Mouse (Mus musculus) liver, embryonic 14.5 days (tissue): ENCODE measurements around the gene Plekhs1. TPM values are rescaled to one million over a fixed set of nuclear protein-coding genes. Genes with fewer than 3 reads are reported as not detected.

Experiments
- ATAC-seq: fragments of 200-750 bp; cut with Nextera tagmentation; 2 replicates; pipeline ENCODE4 v1.8.0; 2017; ENCODE audit warnings: moderate number of reproducible peaks, mild to moderate bottlenecking, moderate library complexity; ENCODE audit not compliant: insufficient read depth
- DNase-seq, 3 experiments: peaks; one replicate each; pipeline ENCODE4 v3.0.0-alpha.2; 2012 to 2013; ENCODE audit warnings: low read depth in 3 of 3, low spot score in 3 of 3
- H3K27ac ChIP-seq: fragments of 300-500 bp; sonication (generic); 2 replicates; pipeline ENCODE4 v1.5.1; 2014; ENCODE audit warnings: moderate library complexity, mild to moderate bottlenecking, control low read depth, inconsistent platforms
- H3K27me3 ChIP-seq: fragments of 300-500 bp; sonication (generic); 2 replicates; pipeline ENCODE4 v1.6.1; 2014; ENCODE audit warnings: mild to moderate bottlenecking, low read length, moderate library complexity; ENCODE audit not compliant: control insufficient read depth, insufficient read depth
- H3K36me3 ChIP-seq: fragments of 300-500 bp; sonication (generic); replicated peaks from 2 replicates; pipeline ENCODE4 v1.6.1; 2014; ENCODE audit warnings: low read depth; ENCODE audit not compliant: control insufficient read depth, insufficient read depth
- H3K4me1 ChIP-seq, 2 experiments: fragments of 200-500 bp in 1 of 2; fragments of 300-500 bp in 1 of 2; sonication (generic) in 1 of 2; replicated peaks; 2 replicates each; pipeline ENCODE4 v1.6.1; 2012 to 2014; ENCODE audit warnings: antibody characterized with exemption in 1 of 2, inconsistent platforms in 1 of 2, low read length in 1 of 2; ENCODE audit not compliant: control insufficient read depth in 2 of 2, insufficient read depth in 2 of 2
- H3K4me2 ChIP-seq: fragments of 300-500 bp; sonication (generic); 2 replicates; pipeline ENCODE4 v1.6.1; 2014; ENCODE audit warnings: low read depth, mild to moderate bottlenecking, control low read depth, moderate library complexity
- H3K4me3 ChIP-seq, 2 experiments: fragments of 200-500 bp in 1 of 2; fragments of 300-500 bp in 1 of 2; sonication (generic) in 1 of 2; 2 replicates each; pipeline ENCODE4 v1.5.1; 2012 to 2014; ENCODE audit warnings: low read depth in 2 of 2, low read length in 2 of 2, mild to moderate bottlenecking in 2 of 2, control low read depth in 1 of 2, inconsistent platforms in 1 of 2, moderate library complexity in 1 of 2; ENCODE audit not compliant: insufficient read depth in 1 of 2
- H3K9ac ChIP-seq: fragments of 300-500 bp; sonication (generic); replicated peaks from 2 replicates; pipeline ENCODE4 v1.6.1; 2014; ENCODE audit warnings: mild to moderate bottlenecking, control low read depth, moderate library complexity
- H3K9me3 ChIP-seq: fragments of 300-500 bp; sonication (generic); 2 replicates; pipeline ENCODE4 v1.6.1; 2016; ENCODE audit warnings: low read length, mixed read lengths; ENCODE audit not compliant: control insufficient read depth
- CTCF ChIP-seq: IDR thresholded peaks from 2 replicates; pipeline ENCODE4 v1.5.1; 2016; ENCODE audit warnings: antibody characterized with exemption, low read depth, control low read depth
- EP300 ChIP-seq: IDR thresholded peaks from 2 replicates; pipeline ENCODE4 v1.6.1; 2016; ENCODE audit warnings: antibody characterized with exemption, low read depth
- WGBS: fragments of 180-500 bp; shearing (Covaris S2); extraction: QIAGEN DNeasy Blood & Tissue Kit; methylation state at CpG from one replicate; pipeline ENCODE4 v1.1.7; 2014; ENCODE audit not compliant: insufficient replicate concordance; 5-methylcytosine and 5-hydroxymethylcytosine counted together
- polyA plus RNA-seq, 2 experiments: library from polyadenylated mRNA; depleted of rRNA in 1 of 2; stranded (reverse) in 1 of 2; unstranded in 1 of 2; fragments of >200 nt; fragmentation: Nextera tagmentation in 1 of 2; extraction: Ambion mirVana in 1 of 2; gene quantifications; 2 replicates each; pipeline versions ENCODE4 v1.2.1 to v1.2.3; 2012 to 2014

Plekhs1 gene
- polyA plus RNA-seq, 2 experiments: 0.08 TPM; not detected in 1

GRCm38 (mm10) chr19:56476546-56476945, 15.1 kb downstream of the Plekhs1 start:
- H3K4me1 ChIP-seq: peaks cover 0 to 10% of the 10 kb centered on the region in 2 experiments; a peak in 3 of 4 replicates
- H3K36me3 ChIP-seq: no peaks in the 10 kb centered on the region
- H3K4me2 ChIP-seq: no peak overlapping the region
- H3K9ac ChIP-seq: no peak overlapping the region
- WGBS: 57% methylated on average over 2 of the region's 2 CpGs
- no peaks in the 10 kb centered on the region for H3K9me3 ChIP-seq
- no peak overlapping the region for H3K4me3 ChIP-seq
- no peak overlapping the region for H3K27ac ChIP-seq
- DNase-seq: no peak
- no peaks in the 10 kb centered on the region for H3K27me3 ChIP-seq
- TF ChIP-seq CTCF (no peak), EP300 (no peak)
- no peak for ATAC-seq

- ATAC-seq: no peak
- no peak for TF ChIP-seq EP300
- TF ChIP-seq CTCF: no peak
- WGBS: 41% methylated on average over 5 of the region's 5 CpGs
These were observed 15.8 kb downstream of the Plekhs1 start for GRCm38 (mm10) chr19:56477253-56477652.

GRCm38 (mm10) chr19:56477832-56478231, 16.4 kb downstream of the Plekhs1 start:
- H3K4me2 ChIP-seq: no peak overlapping the region
- no peak overlapping the region for H3K9ac ChIP-seq
- no peaks in the 10 kb centered on the region for H3K9me3 ChIP-seq
- DNase-seq (no peak), ATAC-seq (no peak)
- no peak overlapping the region for H3K4me3 ChIP-seq
- no peaks in the 10 kb centered on the region for H3K27me3 ChIP-seq
- WGBS: 29% methylated on average over 3 of the region's 3 CpGs
- no peak for TF ChIP-seq CTCF
- no peak for TF ChIP-seq EP300
- H3K4me1 ChIP-seq: peaks cover 0 to 10% of the 10 kb centered on the region in 2 experiments; a peak in 3 of 4 replicates
- H3K27ac ChIP-seq: no peak overlapping the region
- H3K36me3 ChIP-seq: no peaks in the 10 kb centered on the region

More at GRCm38 (mm10) chr19:56477253-56477652, 15.8 kb downstream of the Plekhs1 start:
- Histone ChIP-seq H3K4me2 (no peak overlapping the region), H3K36me3 (no peaks in the 10 kb centered on the region), H3K27ac (no peak overlapping the region), H3K27me3 (no peaks in the 10 kb centered on the region), H3K4me1 (peaks cover 0 to 10% of the 10 kb centered on the region in 2 experiments; a peak in 3 of 4 replicates), H3K9ac (no peak overlapping the region), H3K9me3 (no peaks in the 10 kb centered on the region), H3K4me3 (no peak overlapping the region)
- DNase-seq: no peak

- no peak overlapping the region for H3K9ac ChIP-seq
- 76% methylated on average over 13 of the region's 13 CpGs for WGBS
- no peak for TF ChIP-seq EP300
- TF ChIP-seq CTCF: no peak
- no peak overlapping the region for H3K27ac ChIP-seq
- H3K9me3 ChIP-seq: no peaks in the 10 kb centered on the region
- DNase-seq (no peak), ATAC-seq (no peak)
- peaks cover 0 to 4% of the 10 kb centered on the region in 2 experiments; a peak in 2 of 4 replicates for H3K4me1 ChIP-seq
- no peak overlapping the region for H3K4me2 ChIP-seq
- no peak overlapping the region for H3K4me3 ChIP-seq
- H3K27me3 ChIP-seq: no peaks in the 10 kb centered on the region
- no peaks in the 10 kb centered on the region for H3K36me3 ChIP-seq
These were observed 23.4 kb downstream of the Plekhs1 start for GRCm38 (mm10) chr19:56484630-56485375.

- DNase-seq (no peak), ATAC-seq (no peak)
- Histone ChIP-seq H3K4me2 (no peak overlapping the region), H3K27ac (no peak overlapping the region), H3K9ac (no peak overlapping the region), H3K9me3 (no peaks in the 10 kb centered on the region), H3K27me3 (no peaks in the 10 kb centered on the region), H3K4me3 (no peak overlapping the region), H3K4me1 (peaks cover 0 to 4% of the 10 kb centered on the region in 2 experiments; a peak in 2 of 4 replicates), H3K36me3 (no peaks in the 10 kb centered on the region)
- WGBS: 43% methylated on average over 13 of the region's 13 CpGs
- TF ChIP-seq EP300 (no peak), CTCF (no peak)
These were observed 24.2 kb downstream of the Plekhs1 start for GRCm38 (mm10) chr19:56485376-56486271.
